Mouse (Mus musculus) cerebellum, adult 9-10 months (tissue): ENCODE results near the gene Ostm1.

Experiments used
- DNase-seq: peaks from one replicate; pipeline ENCODE4 v3.0.0; 2022

Ostm1 gene

DNA sequence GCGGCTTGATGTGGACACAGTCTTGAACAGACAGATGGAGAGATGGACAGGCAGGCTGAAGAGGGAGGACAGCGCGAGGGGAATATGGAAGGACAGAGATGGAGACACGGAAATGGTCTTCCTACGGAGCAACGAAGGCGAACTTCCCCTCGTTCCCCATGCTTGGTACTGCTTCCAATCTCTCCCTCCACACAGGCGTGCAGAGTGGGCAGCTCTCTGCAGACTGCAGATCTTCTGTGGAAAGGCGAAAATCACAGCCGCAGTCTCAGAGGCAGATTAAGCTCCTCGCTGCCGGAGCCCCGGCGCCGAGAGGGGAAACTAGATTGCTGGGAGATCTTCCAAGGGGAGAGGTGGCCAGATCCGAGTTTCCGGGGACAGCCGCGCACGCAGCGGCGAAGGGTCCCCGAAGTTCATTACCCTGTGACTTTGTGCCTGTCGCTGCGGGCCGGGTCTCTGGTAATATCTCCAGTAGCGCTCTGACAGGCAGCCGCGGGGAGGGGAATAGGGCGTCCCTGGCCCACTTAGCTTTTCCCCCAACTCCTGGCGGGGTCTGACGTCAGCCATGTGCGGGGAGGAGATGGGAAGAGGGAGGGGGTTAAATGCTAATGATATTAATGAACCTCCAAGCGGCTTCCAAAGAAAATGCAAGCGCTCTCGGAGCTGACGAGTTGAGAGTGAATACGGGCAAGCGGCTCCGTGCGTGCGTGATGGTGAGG is at the start of gene Ostm1, which contains the start of gene Nr2e1:
Gene Ostm1, plus strand, starts transcription at position 666 of the 716 bp plus-strand sequence.
Gene Nr2e1, minus strand, starts transcription at position 476 of the 716 bp plus-strand sequence.
- no peak for DNase-seq

DNA sequence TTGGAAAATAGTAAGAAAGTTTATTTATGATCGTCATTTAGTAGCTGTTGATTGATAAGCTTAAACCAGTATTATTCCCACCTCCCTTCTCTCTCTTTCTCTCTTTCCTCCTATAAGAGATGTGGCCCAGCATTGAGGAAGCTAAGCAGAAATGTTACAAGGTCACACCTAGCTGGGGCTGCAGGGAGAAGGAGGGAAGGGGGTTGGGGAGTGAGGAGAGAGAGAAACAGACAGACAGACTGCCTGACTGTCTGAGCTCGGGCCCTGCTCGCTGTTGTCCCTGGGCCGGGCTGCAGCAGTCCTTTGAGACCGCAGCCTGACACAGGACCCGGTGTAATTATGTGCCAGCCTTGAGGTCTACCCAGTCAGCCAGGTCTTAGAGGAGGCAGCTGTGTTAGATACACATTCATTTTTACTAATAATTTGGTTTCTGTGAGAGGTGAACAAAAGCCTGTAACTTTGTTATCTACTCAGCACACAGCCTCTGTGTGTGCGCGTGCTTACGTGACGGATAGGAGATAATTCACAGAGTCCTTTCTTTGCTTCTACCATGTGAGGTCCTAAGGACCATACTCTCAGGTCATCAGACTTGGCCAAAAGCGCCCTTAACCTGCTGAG is 49.7 kb upstream of the Ostm1 start:
- no peak for DNase-seq

DNA sequence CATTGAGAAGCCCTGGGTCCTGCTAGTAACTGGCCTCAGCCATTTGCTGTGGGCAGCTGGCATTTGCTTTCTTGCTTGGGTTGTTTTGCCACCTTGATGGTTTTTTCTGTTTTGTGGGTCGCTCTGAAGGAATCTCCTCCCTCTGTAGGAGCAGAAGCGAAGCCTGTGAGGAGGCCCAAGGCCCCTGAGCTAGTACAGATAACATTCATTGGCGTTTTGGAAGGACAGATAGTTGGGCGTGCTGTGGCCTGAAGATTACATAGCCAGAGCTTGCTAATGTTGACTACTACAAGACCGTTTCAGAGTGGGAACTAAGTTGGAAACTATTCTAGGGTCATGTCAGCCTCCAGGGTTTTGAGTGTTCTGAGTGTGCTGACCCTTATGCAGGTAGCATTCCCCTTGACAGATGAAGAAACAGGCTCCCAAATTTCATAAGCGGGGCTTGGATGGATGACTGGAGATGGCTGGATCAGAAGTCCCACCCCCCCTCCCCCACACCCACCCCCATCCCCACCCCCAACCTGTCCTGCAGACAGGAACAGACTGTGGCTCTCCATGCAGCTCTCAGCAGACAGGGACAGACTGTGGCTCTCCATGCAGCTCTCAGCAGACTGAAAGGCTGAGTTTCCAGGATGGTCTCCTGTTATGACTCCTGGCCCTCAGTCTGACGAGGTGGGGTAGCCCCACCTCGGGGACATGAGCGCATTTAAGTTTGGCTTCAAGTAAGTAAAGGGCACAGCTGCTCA is 45.9 kb upstream of the Ostm1 start:
- DNase-seq, result no peak

DNA sequence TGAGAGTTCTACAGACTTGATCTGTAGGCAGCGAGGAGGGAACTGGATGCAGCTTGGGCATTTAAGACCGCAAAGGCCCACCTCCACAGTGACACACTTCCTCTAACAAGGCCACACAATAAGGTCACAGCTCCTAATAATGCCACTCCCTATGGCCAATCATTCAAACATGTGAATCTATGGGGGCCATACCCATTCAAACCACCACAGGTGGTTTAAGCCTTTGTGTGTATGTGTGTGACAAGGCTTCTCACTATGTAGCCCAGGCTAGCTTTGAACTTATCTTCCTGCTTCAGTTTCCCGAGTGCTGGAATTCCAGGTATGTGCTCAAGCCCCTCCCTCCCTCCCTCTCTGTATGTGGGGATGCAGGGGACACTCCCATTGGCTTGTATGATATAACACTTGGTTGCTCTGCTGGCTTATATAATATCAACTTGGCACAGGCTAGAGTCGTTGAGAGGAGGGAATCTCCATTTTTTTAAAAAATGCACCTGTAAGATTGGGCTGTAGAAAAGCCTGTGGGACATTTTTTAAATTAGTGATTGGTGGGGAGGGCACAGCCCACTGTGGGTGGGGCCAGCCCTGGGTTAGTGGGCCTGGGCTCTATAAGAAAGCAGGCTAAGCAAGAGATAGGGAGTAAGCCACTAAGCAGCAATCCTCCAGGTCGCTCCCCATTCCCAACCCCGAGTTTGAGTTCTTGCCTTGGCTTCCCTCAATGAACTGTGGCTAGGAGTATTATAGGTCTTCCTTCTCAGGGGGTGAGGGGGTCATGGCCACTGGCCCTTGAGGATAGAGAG is 37.7 kb upstream of the Ostm1 start:
- no peak for DNase-seq

DNA sequence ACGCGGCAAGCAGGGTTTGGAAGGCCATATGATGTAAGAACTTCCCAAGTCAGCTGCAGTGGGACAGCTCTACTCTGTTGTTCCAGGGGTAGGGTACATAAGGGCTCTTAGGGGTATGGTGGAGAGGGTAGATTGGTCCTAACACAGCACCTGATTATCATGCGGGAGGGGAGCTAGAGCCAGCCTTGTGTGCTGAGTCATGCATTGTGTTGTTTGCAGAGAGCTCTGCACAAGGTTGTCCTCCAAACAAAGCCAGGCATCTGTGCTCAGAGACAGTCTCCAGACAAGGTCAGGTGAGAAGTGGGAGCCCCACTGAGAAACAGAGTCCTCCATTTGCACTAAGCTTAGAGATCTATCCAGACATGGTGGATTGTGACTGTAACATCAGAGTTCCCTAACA is 37.1 kb upstream of the Ostm1 start:
- DNase-seq, result no peak

DNA sequence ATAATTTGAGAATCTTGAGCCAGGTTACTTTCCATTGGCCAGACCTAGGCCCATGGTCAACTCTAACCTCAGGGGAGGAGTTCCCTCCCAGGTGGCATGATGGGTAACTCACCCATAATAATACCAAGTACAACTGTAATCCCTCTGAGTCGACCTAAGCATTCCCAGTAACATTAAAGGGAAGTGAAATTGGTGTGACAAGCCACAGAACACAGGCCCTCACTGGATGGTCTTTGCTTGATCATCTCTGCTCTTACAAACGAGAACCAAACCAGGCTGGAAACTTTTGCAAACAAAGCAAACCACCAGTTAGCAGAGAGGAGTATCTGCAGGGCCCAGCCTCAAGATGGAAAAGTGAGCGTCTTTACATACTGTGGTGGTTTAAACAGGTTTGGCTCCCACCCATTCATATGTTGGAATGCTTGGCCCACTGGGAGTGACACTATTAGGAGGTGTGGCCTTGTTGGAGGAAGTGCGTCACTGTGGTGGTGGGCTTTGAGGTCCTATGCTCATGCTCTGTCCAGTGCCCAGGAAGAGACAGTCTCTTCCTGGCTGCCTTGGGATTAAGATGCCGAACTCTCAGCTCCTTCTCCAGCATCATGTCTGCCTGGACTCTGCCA is 23.9 kb upstream of the Ostm1 start:
- no peak for DNase-seq

DNA sequence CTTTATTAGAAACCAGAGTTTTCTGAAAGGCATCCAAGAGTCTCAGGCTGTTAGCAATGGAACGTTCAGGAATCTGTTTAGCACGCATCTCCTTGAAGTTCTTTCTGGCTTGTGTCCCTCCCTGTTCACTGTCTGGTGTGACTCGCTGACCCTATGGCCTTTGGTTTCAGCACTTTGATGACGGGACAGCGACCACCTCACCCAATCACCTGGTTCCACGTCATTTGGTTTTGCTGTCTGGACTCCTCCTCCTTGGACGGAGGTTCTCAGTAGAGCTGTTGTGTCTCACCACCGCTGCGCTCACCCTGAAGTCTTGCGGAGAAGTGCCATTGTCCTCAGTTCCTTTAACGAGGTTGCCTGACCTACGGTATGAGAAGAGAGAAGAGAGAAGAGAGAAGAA is 21.4 kb upstream of the Ostm1 start:
- DNase-seq, result no peak

DNA sequence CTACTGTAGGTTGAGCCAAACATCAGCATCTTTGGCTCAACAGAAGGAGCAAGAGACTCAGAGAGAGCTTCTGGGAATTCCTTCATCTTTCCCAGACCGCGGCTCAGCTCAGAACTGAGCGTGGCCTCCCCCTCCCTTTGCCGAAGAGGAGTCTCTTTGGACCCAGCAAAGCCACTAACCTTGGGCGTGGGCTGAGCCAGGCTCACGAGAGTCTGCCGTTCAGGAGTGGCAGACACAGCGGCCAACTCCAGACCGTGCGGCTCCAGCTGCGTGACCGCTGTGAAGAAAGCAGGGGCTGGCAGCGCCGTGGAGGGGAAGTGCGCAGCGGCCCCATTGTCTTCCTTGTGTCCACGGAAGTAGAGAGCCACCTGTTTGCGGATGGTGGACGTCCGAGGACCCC is 11.1 kb upstream of the Ostm1 start:
- DNase-seq, result no peak

DNA sequence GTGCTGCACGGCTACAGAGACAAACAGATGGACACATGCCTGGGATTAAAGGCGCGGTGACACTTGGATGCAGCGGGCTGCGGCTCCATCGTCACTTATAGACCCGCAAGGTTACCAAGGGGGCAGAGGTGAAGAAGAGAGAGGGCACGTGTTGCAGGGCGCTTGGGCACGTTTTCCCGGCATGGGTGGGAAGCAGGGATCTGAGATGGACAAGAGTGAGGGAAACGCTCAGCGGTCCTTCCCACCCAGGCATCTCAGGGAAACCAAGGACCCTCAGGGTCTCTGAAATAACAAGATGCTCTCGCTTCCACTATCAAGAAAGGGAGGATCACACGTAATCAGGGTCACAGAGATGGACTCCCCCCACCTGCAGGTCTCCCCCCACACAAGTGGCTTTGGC is 10.7 kb upstream of the Ostm1 start:
- no peak for DNase-seq

DNA sequence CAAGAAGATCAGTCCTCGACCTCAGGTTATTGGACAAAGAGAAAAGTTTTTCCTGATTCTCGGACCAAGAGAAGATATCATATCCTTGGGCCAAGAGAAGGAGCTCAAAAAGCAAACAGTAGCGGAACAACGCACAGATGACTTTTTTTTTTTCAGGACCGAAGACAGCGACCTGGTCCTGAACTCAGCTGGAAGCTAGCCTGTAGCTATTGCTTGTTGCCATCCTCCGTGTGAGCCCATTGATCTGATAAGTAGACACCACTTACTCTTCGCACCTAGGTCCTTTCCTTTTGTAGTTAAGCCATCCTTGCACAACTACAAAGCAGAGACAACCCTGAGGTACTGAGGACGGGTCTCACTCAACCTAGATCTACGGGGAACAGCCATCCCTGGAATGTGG is 9.0 kb upstream of the Ostm1 start:
- DNase-seq, result no peak

DNA sequence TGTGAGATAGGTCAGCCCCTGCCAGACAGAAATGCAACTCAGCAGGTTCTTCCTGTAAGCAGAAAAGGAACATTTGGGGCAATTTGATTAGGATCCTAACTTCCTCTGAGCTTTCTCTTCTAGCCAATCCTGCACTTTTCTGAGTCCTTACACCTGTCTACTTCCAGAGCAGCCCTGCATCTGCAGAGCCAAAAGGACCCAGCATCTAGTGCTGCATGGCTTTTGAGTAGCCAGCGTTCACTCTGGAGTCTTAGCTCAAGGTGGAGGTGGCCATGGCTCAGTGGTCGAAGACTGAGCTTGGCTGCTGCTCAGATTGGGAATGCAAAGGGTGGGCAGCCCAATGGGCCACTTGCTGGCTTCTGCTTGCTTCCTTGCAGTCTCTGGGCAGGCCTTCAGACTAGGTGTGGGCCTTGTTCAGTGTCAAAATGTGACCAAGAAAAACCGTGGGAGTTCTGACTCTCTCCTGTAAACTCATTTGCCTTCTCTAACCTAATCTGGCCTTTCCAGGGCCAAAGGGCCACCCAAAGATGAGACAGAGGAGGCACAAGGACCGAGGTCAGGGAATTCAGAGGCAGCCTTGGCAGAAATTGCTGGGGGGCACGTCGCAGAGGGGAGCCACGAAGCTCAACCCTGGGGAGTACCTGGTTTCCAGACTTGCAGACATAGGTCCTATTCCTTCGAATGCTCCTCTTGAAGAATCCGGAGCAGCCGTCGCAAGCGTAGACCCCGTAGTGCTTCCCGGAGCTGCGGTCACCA is 5.9 kb upstream of the Ostm1 start:
- DNase-seq, result no peak

DNA sequence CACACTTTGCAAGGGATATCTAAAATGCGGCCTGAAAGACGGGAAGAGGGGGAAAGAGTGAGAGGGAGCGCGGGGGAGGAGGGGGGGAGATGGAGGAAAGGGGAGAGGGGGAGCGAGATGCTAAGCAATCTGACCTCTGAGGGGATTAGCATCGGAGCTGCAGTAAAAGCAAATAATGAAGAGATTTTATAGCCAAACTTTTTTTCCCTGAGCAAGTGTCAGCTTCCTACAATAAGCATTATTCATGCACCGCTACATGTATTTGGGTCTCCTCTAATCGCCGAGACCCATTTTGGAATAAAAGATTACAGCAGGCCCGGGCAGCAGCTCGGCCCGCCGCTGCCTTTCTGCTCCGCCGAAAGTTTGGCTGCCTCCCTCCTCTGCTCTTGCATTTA is 5.3 kb upstream of the Ostm1 start:
- no peak for DNase-seq

DNA sequence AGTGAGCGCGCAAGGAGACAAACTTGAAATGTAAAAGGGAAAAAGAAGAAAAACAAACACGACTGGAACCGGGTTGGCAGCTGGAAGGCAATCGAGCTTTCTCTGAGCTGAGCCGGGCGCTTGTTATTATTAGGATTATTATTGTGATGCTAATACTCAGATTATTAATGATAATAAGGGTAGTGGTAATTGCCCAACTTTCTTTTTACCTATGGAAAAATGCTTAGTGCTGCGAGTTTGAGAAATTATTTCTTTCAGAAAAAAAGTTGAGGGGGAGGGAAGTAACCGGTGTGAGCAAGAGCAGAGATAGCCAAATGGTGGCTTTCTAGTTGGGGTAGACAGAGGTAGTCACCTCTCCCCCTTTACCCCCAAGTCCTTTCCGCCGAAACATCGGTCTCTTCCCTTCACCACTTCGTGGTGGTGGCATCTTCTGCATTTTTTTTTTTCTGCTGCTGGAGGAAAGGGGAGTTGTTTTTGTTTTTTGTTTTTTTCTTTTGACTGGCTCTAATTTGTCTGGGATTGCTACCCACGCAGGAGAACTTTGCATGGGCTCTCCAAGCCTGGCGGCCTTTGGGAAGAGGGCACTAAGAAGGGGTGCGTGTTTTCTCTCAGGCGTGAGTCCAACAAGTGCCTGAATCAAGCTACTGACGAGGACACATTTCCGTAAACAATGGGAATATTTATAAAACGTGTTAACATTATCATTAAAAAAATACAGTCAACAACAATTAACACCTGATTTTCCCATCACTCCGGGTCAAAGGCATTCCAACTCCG is 4.7 kb upstream of the Ostm1 start:
- no peak for DNase-seq

DNA sequence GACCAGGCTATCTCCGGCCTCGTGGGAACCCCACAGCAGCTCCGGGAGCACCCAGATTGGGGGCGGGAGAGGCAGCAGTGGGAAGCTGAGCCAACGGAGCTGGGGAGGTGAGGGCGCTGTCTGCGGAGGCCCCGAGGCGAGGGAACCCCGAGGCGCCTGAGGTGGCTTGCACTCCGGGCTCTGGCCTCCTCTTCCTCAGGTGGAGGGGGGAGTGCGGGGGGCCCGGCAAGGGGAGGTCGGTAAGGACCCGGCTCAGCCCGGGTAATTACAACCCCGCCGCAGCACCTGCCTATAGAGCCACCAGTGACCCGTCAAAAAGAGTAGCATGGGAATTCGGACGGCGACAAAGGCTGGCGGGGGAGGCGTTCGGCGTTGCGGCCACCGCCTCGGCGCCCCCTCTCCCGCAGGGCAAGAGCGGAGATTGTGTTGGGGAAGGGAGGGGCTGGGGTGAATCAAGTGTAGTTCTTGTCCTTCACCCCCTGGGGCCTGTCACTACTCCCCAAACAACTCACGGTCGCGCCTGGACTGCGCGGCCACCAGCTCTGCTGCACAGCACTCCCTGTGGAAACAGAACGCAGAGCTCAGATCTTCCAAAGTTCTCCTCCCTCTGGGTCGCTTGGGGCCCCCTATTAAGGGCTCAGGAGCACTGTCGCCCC is 4.0 kb upstream of the Ostm1 start:
- no peak for DNase-seq

DNA sequence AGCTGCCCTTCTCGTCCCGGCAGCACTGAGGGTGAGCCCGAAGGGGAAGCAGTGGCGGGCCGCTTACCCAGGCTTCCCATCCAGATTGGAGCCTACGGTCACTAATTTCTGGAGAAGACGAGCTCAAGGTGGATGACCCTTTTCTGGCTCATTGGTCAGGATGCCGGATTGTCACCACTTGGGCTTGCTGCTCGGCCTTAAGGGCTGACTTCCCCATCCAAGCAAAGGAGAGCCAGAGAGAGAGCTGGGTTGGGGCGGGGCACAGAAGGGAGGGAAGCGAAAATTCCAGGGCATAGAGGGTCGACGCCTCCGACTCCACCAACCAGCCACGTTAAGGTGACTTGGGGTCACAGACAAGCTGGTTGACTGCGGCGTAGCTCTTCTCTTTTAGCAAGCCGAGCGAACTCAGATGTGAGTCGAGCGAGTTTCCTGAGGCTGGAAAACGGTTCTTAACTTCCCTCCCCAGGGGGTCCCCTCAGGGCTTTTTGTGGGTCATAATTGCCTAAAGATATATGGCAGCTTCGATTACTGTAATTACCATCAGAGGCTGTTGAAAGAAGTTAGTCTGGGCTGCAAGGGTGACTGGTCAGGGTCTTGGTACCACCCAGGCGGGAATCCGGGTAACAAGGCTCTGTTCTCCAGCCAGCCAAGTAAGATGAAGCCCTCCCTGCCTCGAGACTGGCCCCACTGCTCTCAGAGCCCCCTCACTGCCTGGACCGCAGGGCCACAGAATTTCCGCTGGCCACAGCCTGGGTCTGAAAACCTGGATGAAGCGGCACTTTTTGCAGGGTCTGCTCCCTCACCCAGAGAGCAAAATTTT is 3.3 kb upstream of the Ostm1 start:
- no peak for DNase-seq

DNA sequence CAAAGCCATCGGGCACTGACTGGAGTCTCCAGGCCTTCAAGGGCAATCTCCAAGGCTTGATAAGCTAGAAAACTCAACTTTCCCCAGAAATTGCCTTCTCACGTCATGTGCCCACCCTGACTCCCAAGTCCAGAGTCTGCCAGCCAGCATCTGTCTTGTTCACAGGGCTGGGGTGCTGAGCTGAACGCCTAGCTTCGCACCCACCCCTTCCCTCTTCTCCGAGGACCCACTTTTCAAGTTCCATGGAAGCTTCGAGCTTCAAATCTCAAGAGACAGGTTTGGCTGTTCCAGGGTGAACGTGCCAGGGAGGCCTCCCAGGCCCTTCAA is 2.7 kb upstream of the Ostm1 start:
- DNase-seq, result no peak

DNA sequence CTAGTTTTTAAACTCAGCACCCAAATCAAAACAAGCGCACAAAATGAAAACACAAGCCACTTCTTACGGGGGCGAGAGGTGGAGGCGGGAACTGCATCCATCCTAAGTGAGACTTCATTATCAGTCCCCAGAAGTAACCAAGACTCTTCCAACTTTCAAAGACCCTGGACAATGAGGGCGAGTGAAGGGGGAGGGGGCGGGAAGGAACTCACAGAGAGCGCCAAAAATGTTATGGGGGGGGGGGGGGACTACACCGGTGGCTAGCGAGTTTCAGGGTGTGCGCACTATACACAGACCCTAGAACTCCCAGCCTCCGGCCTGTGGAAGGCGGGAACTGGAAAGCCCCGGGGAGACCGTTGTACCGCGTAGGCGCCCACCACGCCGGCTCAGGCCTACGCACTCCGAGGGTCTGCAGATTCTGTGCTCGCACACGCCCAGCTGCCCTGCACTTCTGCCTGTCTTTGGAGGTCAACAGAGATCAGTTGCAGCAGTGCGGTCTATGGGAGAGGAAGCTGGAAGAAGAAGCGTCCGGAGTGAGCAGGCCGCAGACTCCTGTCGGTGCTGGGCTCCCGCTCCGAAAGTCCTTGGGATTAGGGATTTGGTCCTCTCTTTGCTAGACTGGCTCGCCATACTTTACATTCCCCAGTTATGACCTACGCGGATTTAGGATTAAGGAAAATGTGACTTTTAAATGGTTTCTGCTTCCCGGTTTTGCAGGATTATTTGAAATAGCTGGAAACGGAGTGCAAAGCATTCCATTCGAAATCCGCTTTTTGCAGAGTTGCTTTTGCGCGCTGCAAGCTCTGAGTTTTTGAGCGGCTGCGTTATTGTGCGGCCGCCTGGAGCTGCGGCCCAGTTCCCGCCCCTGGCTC is 1.7 kb upstream of the Ostm1 start:
- DNase-seq, result no peak

DNA sequence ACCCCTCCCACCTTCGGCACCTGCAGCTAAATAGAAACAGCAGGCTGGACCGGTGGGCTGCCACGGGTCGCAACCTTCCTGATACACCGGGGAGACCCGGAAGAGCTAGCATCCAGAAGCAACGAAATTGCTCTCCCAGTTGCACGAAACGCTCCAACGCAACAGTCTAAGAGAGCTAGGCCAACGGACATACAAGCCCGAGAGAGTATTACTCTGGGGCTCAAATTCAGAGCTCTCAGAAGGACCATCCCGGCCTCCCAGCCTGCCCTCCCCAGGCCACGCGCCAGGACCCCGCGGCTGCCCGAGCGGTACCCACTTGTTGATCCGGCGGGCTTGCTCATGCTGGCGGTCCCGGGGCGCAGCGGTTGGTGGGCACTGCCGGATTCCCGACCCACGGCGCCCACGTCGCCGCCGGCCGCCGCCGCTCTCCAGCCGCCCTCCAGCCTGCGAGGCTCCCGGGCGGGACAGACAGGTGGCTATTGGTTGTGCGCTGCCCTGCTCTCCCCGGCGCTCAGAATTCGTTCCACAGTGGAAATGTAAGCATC is 984 bp upstream of the Ostm1 start:
- DNase-seq, result no peak
